In genomic region chr8:84665385-84665893, GRCm38 (mm10) we compare ENCODE assay signal across 8 mouse cellular contexts. TPM values are rescaled to one million over a fixed set of nuclear protein-coding genes. Genes with fewer than 3 reads are reported as not detected.
A peak's percentile ranks its signal among the peaks of the same experiment; 100 is the strongest.
DNase-seq lines count a peak whose midpoint lies in the region; ATAC-seq lines count a peak whose summit lies in the region.

No protein-coding gene starts in this region.

- peak overlapping the region; percentile 87 for H3K4me2 ChIP-seq in heart, embryonic 13.5 days
- H3K4me2 ChIP-seq in forebrain, embryonic 14.5 days (ENCODE audit: low read length), result peak overlapping the region; percentile 92

- peaks cover 24% of the 10 kb centered on the region for H3K36me3 ChIP-seq in heart, embryonic 13.5 days
- peaks cover 15% of the 10 kb centered on the region; the same call in 1 of the 2 replicates for H3K36me3 ChIP-seq in forebrain, embryonic 14.5 days (ENCODE audit: control insufficient read depth, insufficient read depth, low read length)
- H3K36me3 ChIP-seq in macrophage (ENCODE audit: inconsistent target), result no peaks in the 10 kb centered on the region

- intact Hi-C loops in left cerebral cortex, postnatal 14 days (cut with DNase I), result no loop called here

- no peak for ATAC-seq in heart, embryonic 13.5 days (ENCODE audit: extremely low read depth, insufficient number of reproducible peaks, low FRiP score, low TSS enrichment)
- peak; percentile 3; the same call in 1 of the 2 replicates for ATAC-seq in forebrain, embryonic 14.5 days

- H3K4me1 ChIP-seq in heart, embryonic 13.5 days, result peaks cover 25% of the 10 kb centered on the region
- peaks cover 27% of the 10 kb centered on the region for H3K4me1 ChIP-seq in forebrain, embryonic 14.5 days (ENCODE audit: control insufficient read depth, insufficient read depth, low read length)

- no peaks in the 10 kb centered on the region for H3K9me3 ChIP-seq in heart, embryonic 13.5 days
- no peaks in the 10 kb centered on the region for H3K9me3 ChIP-seq in forebrain, embryonic 14.5 days (replicated peaks; ENCODE audit: control insufficient read depth, low read length)

- H3K27ac ChIP-seq in heart, embryonic 13.5 days (replicated peaks), result peak overlapping the region; percentile 99
- peak overlapping the region; percentile 90 for H3K27ac ChIP-seq in forebrain, embryonic 14.5 days (ENCODE audit: low read depth, low read length)
- peak overlapping the region; percentile 89 for H3K27ac ChIP-seq in macrophage

- DNase-seq in heart, adult 11 months, result no peak
- peak; percentile 76 for DNase-seq in ES-CJ7 (ENCODE audit: low read depth, low spot score)
- peak; percentile 29 for DNase-seq in forebrain, embryonic 14.5 days (ENCODE audit: low spot score)
- DNase-seq in left cerebral cortex, postnatal 14 days (ENCODE audit: low spot score in 2 of 2), result no peak
- DNase-seq in right cerebral cortex, adult 18-20 months, result no peak
- no peak for DNase-seq in spleen, postnatal 10 days (ENCODE audit: low spot score in 2 of 2)

- H3K9ac ChIP-seq in heart, embryonic 13.5 days, result peak overlapping the region; percentile 88
- peak overlapping the region; percentile 84 for H3K9ac ChIP-seq in forebrain, embryonic 14.5 days (ENCODE audit: low read length)

- peaks cover 16% of the 10 kb centered on the region; the same call in 1 of the 2 replicates for H3K79me2 ChIP-seq in macrophage (ENCODE audit: inconsistent target)

- WGBS in heart, embryonic 13.5 days, result 3% methylated on average over 14 of the region's 14 CpGs
- 3% methylated on average over 14 of the region's 14 CpGs for WGBS in forebrain, embryonic 14.5 days
- 4% methylated on average over 14 of the region's 14 CpGs for WGBS in macrophage (ENCODE audit: missing documents)

- H3K27me3 ChIP-seq in heart, embryonic 13.5 days (replicated peaks), result no peaks in the 10 kb centered on the region
- H3K27me3 ChIP-seq in forebrain, embryonic 14.5 days (replicated peaks; ENCODE audit: control insufficient read depth, insufficient read depth, low read length), result no peaks in the 10 kb centered on the region

- H3K4me3 ChIP-seq in heart, embryonic 13.5 days, result peak overlapping the region; percentile 75
- peak overlapping the region; percentile 69 for H3K4me3 ChIP-seq in forebrain, embryonic 14.5 days (ENCODE audit: low read depth, low read length)
- peak overlapping the region; percentile 59 for H3K4me3 ChIP-seq in macrophage (ENCODE audit: inconsistent target)

RNA-seq across cellular contexts. Expression of gene Ier2, which starts 2.8 kb away (rescaled TPM):
- 43.0 and 44.8 TPM in 2 replicates for polyA plus RNA-seq in heart, embryonic 13.5 days (2015; fragmentation: Nextera tagmentation; extraction: Ambion mirVana)
- 26.5 and 29.3 TPM in 2 replicates for polyA plus RNA-seq in forebrain, embryonic 14.5 days (2014; fragmentation: Nextera tagmentation; extraction: Ambion mirVana)
- 100 to 1,000 TPM in 11 of 26 experiments, 10 to 100 TPM in 14, 1 to 10 TPM in 1; 8.1 to 794 (median 83.2) TPM for total RNA-seq in macrophage (2018; cell fraction: chromatin; rRNA removed)
- 1,000 to 10,000 TPM in 1 of 26 experiments, 100 to 1,000 TPM in 16, 10 to 100 TPM in 9; 12.7 to 1,041 (median 226) TPM for total RNA-seq in macrophage (2018; cell fraction: cytosol; rRNA removed)
- total RNA-seq in macrophage (2018; cell fraction: nucleus; rRNA removed), result 1,000 to 10,000 TPM in 1 of 26 experiments, 100 to 1,000 TPM in 15, 10 to 100 TPM in 10; 18.1 to 1,358 (median 213) TPM
- 13.1 to 24.0 TPM (median 23.6 TPM) in 3 replicates for polyA plus RNA-seq in macrophage (2018)
- 10 to 100 TPM; 12.6 to 14.8 TPM for total RNA-seq in left cerebral cortex, postnatal 14 days (2021)

RNA-seq across cellular contexts. Expression of gene Trmt1, which starts 20.7 kb away (rescaled TPM):
- polyA plus RNA-seq in heart, embryonic 13.5 days (2015; fragmentation: Nextera tagmentation; extraction: Ambion mirVana), result 47.6 and 51.6 TPM in 2 replicates
- polyA plus RNA-seq in forebrain, embryonic 14.5 days (2014; fragmentation: Nextera tagmentation; extraction: Ambion mirVana), result 47.8 and 52.3 TPM in 2 replicates
- total RNA-seq in macrophage (2018; cell fraction: chromatin; rRNA removed), result 100 to 1,000 TPM; 145 to 258 (median 188) TPM
- 10 to 100 TPM; 23.1 to 41.2 (median 31.8) TPM for total RNA-seq in macrophage (2018; cell fraction: cytosol; rRNA removed)
- total RNA-seq in macrophage (2018; cell fraction: nucleus; rRNA removed), result 100 to 1,000 TPM in 18 of 26 experiments, 10 to 100 TPM in 8; 58.4 to 242 (median 112) TPM
- 24.6 to 51.1 TPM (median 43.5 TPM) in 3 replicates for polyA plus RNA-seq in macrophage (2018)
- 10 to 100 TPM; 89.3 to 96.7 TPM for total RNA-seq in left cerebral cortex, postnatal 14 days (2021)

RNA-seq across cellular contexts. Expression of gene Nacc1, which starts 22.2 kb away (rescaled TPM):
- 15.1 and 15.7 TPM in 2 replicates for polyA plus RNA-seq in heart, embryonic 13.5 days (2015; fragmentation: Nextera tagmentation; extraction: Ambion mirVana)
- 17.0 and 17.6 TPM in 2 replicates for polyA plus RNA-seq in forebrain, embryonic 14.5 days (2014; fragmentation: Nextera tagmentation; extraction: Ambion mirVana)
- 10 to 100 TPM; 29.2 to 67.2 (median 42.0) TPM for total RNA-seq in macrophage (2018; cell fraction: chromatin; rRNA removed)
- 10 to 100 TPM; 49.3 to 73.4 (median 60.7) TPM for total RNA-seq in macrophage (2018; cell fraction: cytosol; rRNA removed)
- 10 to 100 TPM; 42.8 to 95.1 (median 62.2) TPM for total RNA-seq in macrophage (2018; cell fraction: nucleus; rRNA removed)
- 42.2 to 61.4 TPM (median 49.6 TPM) in 3 replicates for polyA plus RNA-seq in macrophage (2018)
- total RNA-seq in left cerebral cortex, postnatal 14 days (2021), result 10 to 100 TPM; 90.2 to 91.9 TPM

RNA-seq across cellular contexts. Expression of gene Lyl1, which starts 35.8 kb away (rescaled TPM):
- 15.4 and 17.1 TPM in 2 replicates for polyA plus RNA-seq in heart, embryonic 13.5 days (2015; fragmentation: Nextera tagmentation; extraction: Ambion mirVana)
- polyA plus RNA-seq in forebrain, embryonic 14.5 days (2014; fragmentation: Nextera tagmentation; extraction: Ambion mirVana), result 2.9 and 3.8 TPM in 2 replicates
- 100 to 1,000 TPM in 11 of 26 experiments, 10 to 100 TPM in 13, 1 to 10 TPM in 2; 2.3 to 178 (median 69.7) TPM for total RNA-seq in macrophage (2018; cell fraction: chromatin; rRNA removed)
- 10 to 100 TPM in 25 of 26 experiments, 1 to 10 TPM in 1; 6.6 to 88.0 (median 59.5) TPM for total RNA-seq in macrophage (2018; cell fraction: cytosol; rRNA removed)
- 100 to 1,000 TPM in 11 of 26 experiments, 10 to 100 TPM in 14, 1 to 10 TPM in 1; 8.1 to 193 (median 91.8) TPM for total RNA-seq in macrophage (2018; cell fraction: nucleus; rRNA removed)
- polyA plus RNA-seq in macrophage (2018), result 38.2 to 65.7 TPM (median 48.7 TPM) in 3 replicates
- 1 to 10 TPM; 2.7 to 4.3 TPM for total RNA-seq in left cerebral cortex, postnatal 14 days (2021)

RNA-seq across cellular contexts. Expression of gene G430095P16Rik, which starts 57.4 kb away (rescaled TPM):
- polyA plus RNA-seq in heart, embryonic 13.5 days (2015; fragmentation: Nextera tagmentation; extraction: Ambion mirVana), result 7.8 and 8.9 TPM in 2 replicates
- polyA plus RNA-seq in forebrain, embryonic 14.5 days (2014; fragmentation: Nextera tagmentation; extraction: Ambion mirVana), result 1.5 and 1.7 TPM in 2 replicates
- total RNA-seq in macrophage (2018; cell fraction: chromatin; rRNA removed), result not detected
- under 1 TPM in 5 of 26 experiments, not detected in 21; 0.18 to 0.66 (median 0.31) TPM for total RNA-seq in macrophage (2018; cell fraction: cytosol; rRNA removed)
- total RNA-seq in macrophage (2018; cell fraction: nucleus; rRNA removed), result not detected
- polyA plus RNA-seq in macrophage (2018), result not detected in 3 replicates
- not detected for total RNA-seq in left cerebral cortex, postnatal 14 days (2021)

Comparison
In these comparisons a context has a peak if more than half of its experiments do, and no peak if none do; other contexts are left out.
1. DNase-seq: peak in ES-CJ7 (single experiment) and forebrain, embryonic 14.5 days (single experiment); none in heart, adult 11 months (single experiment), left cerebral cortex, postnatal 14 days (0 of 2), right cerebral cortex, adult 18-20 months (single experiment) and spleen, postnatal 10 days (0 of 2).
2. Peak in every context shown above with its lines, with median percentiles within 50 percentile points of each other: H3K27ac ChIP-seq and H3K4me3 ChIP-seq.